Mouse (Mus musculus): Measurements from ENCODE around the gene Hivep3.

DNA sequence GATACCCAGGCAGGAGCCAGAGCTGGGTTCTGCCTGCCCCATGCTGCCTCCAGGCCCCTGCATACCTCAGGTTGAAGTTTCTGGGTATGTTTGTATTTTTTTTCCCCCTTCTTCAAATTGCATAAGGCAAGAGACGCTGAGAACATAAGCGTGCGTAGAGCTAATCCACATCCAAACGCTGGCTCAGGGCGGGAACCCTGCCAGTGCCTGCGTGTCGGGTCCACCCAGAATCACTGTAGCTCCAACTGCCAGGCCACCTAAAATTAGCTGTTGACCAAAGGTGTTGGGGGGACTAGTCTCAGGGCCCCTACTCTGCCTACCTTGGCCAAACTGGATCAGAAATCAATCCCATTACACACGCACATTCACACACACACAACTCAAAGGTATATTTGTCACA lies 429.0 kb downstream of the Hivep3 start:
- TF ChIP-seq CTCF (IDR thresholded peaks at IDR 0.05; ENCODE audit: control insufficient read depth, insufficient read depth, insufficient replicate concordance, low read depth, low read length) (no peak), POLR2A (IDR thresholded peaks at IDR 0.05; ENCODE audit: control insufficient read depth, low read depth, low read length) (no peak)
